Mouse (Mus musculus) A20 (cell line): Measurements from ENCODE around the gene Cebpg.

ENCODE experiments used
- DNase-seq: peaks from one replicate; pipeline ENCODE4 v3.0.0-alpha.2; 2011; ENCODE audit warnings: low read depth, low spot score

Cebpg gene

GRCm38 (mm10) chr7:35056436-35056864 lies at the start of gene Cebpg:
Cebpg (minus strand) TSS chr7:35056573.
- DNase-seq: peak; percentile 97

DNA sequence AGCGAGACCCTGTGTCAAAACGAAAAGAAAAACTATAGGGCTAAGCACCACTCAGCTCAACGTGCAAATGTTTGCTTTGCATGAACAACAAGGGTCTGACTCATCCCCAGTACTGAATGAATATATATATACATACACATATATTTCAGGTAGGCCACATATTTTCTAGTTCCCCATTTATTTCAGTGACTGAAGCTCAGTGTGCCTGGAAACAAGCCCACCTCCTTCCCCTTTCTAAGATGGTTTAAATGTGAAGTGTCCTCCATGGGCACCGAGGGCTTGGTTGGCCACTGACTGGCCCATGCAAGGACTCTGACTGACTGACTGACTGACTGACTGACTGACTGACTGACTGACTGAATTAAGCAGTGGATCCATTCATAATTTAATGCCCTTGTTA lies 43.2 kb upstream of the Cebpg start:
- no peak for DNase-seq

DNA sequence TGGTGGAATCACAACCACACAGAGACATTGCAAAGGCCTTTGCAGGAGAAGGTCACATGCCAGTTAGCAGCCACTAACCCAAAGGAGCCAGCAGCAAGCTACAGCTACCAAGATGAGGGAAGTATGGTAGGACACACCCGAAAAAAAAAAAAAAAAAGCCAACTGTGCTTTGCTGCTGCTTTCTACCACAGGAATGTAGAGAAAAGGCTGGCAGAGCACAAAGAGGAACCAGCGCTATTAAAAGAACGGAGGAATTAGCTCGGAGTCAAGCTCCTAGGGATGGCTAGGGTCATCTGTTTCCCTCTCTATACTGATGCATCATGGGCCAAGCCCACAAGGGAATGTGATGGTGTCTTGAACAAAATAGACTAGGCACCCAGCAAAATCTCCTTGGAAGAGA lies 42.4 kb upstream of the Cebpg start:
- DNase-seq: no peak

DNA sequence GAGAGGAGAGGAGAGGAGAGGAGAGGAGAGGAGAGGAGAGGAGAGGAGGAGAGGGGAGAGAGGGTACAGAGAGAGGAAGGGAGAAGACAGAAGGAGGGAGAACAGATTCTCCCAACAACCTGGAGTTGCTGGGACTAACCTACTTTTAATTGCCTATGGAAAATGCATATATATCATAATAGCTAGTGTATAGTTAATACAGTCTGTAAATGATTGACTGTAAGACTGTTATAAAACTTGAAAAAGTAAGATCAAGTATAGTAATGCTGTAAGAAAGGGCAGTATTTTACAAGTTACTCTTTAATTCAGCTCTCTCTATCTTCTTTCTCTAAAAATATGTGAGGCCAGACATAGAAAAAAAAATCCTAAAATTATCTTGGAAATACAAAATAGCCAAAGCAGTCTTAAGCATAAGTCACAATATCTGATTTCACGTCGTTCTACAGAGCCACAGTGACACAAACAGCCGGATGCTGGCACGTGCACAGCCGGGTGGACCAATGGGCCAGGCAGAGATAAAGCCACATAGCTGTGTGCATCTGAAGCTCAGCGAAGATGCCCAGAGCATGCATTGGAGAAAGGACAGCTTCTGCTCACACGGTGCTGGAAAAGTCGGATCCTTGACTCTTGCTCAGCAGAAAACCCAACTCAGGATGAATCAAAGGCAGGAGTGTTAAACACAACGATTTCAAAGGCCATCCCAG lies 38.8 kb upstream of the Cebpg start:
- DNase-seq: no peak

DNA sequence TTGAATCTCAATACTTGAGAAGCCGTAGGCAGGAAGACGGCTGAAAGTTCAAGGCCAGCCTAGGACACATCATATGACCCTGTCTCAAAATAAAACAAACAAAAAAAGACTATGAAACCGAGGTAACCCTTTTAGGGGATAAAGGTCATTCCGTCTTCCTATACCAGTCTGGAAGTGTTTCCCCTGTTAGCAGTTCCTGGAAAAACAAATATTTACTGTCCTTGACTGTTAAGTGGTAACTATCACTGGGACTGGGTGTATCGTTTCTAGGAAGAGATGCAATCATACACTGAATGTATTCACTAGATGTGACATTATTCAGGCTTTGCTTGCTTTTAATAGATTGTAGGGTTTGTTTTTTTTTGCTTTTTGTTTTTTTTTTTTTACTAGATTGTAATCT lies 34.2 kb upstream of the Cebpg start:
- no peak for DNase-seq

DNA sequence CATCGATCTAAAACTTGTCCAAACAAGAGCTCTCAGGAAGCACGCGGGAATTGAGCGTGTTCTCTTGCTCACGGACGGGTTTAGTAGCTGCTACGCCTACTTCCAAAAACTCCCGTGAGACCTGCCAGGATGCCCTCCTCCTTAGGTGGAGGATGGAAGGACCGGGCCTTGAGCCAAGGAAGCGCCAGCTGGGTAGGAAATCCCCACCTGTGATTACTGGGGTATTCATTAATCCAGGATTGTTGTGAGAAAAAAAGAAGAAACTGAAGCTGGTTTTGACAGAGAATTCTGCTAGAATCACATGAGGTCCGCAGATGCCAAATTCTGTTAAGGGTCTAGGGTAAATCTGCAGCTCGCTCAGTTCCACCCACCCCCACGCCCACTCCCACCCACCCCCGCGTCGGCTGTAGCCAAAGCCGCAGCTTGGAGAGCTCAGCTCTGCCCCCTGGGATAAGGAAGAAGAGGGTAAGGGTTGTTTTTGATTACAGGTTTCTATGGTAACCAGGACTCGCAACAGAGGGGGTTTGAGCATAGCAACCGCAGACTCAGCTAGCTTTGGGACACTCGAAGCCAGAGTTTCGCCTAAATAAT lies 30.0 kb upstream of the Cebpg start:
- DNase-seq: no peak

GRCm38 (mm10) chr7:35084565-35085360 lies 28.4 kb upstream of the Cebpg start:
- DNase-seq: no peak

DNA sequence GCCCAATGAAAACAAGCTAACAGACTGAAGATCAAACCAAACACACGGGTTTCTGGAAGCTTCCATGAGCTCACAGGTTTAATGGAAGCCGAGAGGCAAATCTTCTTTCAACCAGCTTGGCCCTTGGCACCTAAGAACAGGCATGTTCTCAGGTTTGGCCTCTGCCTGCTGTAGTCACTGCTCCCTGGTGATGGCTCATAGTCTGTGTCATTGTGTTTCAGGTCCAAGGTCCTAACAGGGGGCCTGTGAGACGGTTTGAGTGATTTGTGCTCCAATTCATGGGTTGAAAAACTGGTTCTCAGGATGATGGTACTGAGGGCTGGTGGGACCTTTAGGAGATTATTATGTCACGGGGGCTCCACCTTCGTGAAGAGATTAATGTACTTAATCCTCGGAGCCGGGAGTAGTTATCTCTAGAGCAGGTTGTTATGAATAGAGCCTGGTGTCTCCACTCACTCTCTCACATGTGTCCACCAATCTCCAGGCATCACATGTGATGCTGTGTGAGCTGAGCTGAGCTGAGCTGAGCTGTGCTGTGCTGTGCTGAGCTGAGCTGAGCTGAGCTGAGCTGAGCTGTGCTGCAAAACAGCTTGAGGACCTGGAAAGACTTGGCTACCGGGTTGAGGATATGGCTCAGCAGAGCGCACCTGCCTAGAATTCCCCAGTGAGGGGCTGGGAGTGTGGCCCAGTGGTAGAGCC lies 25.2 kb upstream of the Cebpg start:
- no peak for DNase-seq

- DNase-seq: no peak
Observed at GRCm38 (mm10) chr7:35080843-35081338, 24.5 kb upstream of the Cebpg start.

GRCm38 (mm10) chr7:35076645-35077044 lies 20.3 kb upstream of the Cebpg start:
- DNase-seq: no peak

GRCm38 (mm10) chr7:35066640-35067212 lies 10.4 kb upstream of the Cebpg start:
- no peak for DNase-seq

- no peak for DNase-seq
Observed at GRCm38 (mm10) chr7:35065958-35066357, 9.6 kb upstream of the Cebpg start.

DNA sequence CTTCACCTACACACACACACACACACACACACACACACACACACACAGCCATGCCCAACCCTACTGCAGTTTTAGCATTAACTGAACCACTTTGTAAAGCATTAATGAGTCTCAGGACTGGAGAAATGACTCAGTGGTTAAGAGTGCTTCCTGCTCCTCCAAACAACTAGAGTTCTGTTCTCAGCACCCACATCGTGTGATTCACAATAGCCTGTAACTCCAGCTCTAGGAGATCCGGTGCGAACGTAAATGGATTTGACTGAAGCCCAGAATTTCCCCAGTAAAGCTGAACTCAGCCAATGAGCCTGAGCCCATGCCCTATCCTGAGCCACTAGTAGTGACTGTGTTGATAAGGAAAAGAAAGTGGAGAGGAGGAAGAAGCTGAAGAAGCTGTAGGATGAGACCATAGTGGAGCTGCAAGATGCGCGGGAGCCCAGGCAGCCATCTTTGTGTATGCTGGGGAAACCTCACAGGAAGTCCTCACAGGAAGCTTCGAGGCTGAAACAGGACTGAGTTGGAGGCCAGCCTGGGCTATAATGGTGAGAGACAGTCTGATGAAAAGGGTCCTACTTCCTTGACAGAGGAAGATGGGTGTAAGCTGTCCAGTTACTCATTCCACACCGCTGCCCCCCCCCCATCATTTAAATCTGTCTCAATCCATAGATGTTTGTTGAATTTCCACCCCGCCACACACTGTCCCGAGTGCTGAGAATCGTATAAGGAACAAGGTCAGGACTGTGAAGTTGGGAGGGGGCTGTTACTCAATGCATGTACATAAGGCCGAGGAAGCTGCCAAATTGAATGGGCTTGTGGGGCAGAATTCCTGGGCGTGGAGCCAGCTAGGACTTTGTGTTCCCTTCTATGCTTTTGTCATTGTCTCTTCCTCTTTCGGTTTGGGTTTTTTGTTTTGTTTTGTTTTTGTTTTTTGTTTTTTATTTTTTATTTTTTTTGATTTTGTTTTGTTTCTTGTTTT lies 8.2 kb upstream of the Cebpg start:
- DNase-seq: no peak

- no peak for DNase-seq
Observed at GRCm38 (mm10) chr7:35059467-35059866, 3.1 kb upstream of the Cebpg start.

DNA sequence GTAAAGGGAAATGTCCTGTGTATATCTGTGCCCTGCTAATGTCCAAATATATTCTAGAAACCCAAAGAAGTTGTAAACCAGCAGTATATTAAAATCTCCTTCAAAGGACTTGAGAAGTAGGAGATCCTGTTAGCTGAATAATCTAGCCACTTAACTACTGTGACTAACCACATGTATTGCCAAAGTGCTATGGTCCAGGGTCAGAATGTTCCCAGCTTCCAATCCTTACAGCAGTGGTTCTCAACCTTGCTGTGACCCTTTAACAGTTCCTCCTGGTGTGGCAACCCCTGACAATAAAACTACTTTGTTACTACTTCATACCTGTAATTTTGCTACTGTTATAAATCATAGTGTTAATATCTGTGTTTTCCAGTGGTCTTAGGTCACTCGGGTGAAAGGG lies 2.0 kb upstream of the Cebpg start:
- no peak for DNase-seq

GRCm38 (mm10) chr7:35057569-35057968 lies 1.2 kb upstream of the Cebpg start:
- DNase-seq: no peak

GRCm38 (mm10) chr7:35056999-35057398 lies 626 bp upstream of the Cebpg start:
- DNase-seq: peak; percentile 77

- no peak for DNase-seq
Observed at GRCm38 (mm10) chr7:35055619-35056435, 546 bp downstream of the Cebpg start.

DNA sequence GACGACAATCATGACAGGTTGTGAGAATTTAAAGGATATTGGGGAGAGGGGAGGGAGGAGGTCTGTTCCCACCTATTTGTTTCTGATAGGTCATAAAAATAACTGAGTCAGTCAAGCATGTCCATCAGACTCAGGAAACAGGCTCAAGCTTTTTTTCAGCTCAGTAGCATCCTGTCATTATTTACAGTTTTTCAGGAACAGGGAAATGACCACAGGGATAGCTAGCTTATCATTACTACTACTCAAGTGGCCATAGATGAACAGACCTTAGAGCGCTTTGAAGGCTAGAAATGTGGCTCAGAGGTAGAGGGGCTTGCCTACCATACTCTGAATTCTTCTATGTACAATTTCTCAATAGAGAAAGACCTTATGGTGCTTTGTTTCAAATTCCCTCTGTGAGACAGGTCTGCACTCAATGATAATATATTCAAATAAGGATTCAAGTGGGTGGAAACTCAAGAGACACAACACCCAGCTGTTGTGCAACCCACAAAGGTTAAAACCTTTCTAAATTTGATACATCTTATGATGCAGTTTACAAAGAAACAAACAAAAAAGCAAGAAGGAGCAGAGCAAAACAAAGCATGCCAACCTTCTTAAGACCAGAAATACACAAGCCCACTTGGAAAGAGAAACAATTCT lies 1.3 kb downstream of the Cebpg start:
- DNase-seq: no peak
